Mouse (Mus musculus): ENCODE data around the gene A930018P22Rik. TPM values are rescaled to one million over a fixed set of nuclear protein-coding genes. Genes with fewer than 3 reads are reported as not detected.

A930018P22Rik gene
- polyA plus RNA-seq, 1 experiment, result not detected

- no peak overlapping the region for H3K27ac ChIP-seq (ENCODE audit: insufficient read depth, low read depth, low read length)
Observed at GRCm38 (mm10) chr2:104163418-104163817, 40.8 kb downstream of the A930018P22Rik start.

GRCm38 (mm10) chr2:104163978-104164487 lies 41.5 kb downstream of the A930018P22Rik start:
- H3K27me3 ChIP-seq (ENCODE audit: control insufficient read depth, insufficient read depth, low read length), result no peaks in the 10 kb centered on the region
- no peak overlapping the region for H3K27ac ChIP-seq (ENCODE audit: insufficient read depth, low read depth, low read length)
- 87% methylated on average over 4 of the region's 4 CpGs for WGBS
- H3K4me1 ChIP-seq (ENCODE audit: control insufficient read depth, insufficient read depth, insufficient read length, low read length), result no peaks in the 10 kb centered on the region
- no peak overlapping the region for H3K4me3 ChIP-seq (ENCODE audit: low read depth, low read length)
- H3K36me3 ChIP-seq (ENCODE audit: control insufficient read depth, insufficient read depth, low read length), result no peaks in the 10 kb centered on the region
- no peak for TF ChIP-seq CTCF (IDR thresholded peaks at IDR 0.05; ENCODE audit: extremely low read depth, insufficient read length, insufficient replicate concordance, low read depth, low read length)

More at GRCm38 (mm10) chr2:104163418-104163817, 40.8 kb downstream of the A930018P22Rik start:
- Histone ChIP-seq H3K4me3 (ENCODE audit: low read depth, low read length) (no peak overlapping the region), H3K27me3 (ENCODE audit: control insufficient read depth, insufficient read depth, low read length) (no peaks in the 10 kb centered on the region), H3K4me1 (ENCODE audit: control insufficient read depth, insufficient read depth, insufficient read length, low read length) (no peaks in the 10 kb centered on the region), H3K36me3 (ENCODE audit: control insufficient read depth, insufficient read depth, low read length) (no peaks in the 10 kb centered on the region)
- 77% methylated on average over 7 of the region's 7 CpGs for WGBS
- no peak for TF ChIP-seq CTCF (IDR thresholded peaks at IDR 0.05; ENCODE audit: extremely low read depth, insufficient read length, insufficient replicate concordance, low read depth, low read length)
- TF ChIP-seq POLR2A (IDR thresholded peaks at IDR 0.05; ENCODE audit: low read depth, low read length), result no peak

DNA sequence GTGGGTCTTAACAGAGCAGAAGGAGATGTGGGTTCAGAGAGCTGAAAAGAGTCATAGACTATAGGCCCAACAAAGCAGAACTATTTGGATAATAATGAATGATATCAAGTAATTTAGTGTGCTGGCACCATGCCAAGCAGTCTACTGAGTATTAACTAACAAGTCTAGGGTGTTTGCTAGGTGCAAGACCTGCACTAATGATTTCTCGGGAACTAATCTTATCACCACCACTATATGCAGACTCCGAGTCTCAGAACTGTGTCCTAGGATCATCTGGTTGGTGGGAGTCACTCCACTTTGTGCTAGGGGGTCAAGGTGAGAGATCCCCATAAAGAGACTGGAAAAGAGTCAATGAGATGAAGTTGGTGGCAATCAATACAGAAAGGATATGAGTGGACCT lies 43.1 kb downstream of the A930018P22Rik start:
- no peak for TF ChIP-seq CTCF (IDR thresholded peaks at IDR 0.05; ENCODE audit: extremely low read depth, insufficient read length, insufficient replicate concordance, low read depth, low read length)
- no peak for TF ChIP-seq POLR2A (IDR thresholded peaks at IDR 0.05; ENCODE audit: low read depth, low read length)
- WGBS, result 43% methylated on average over 2 of the region's 2 CpGs

DNA sequence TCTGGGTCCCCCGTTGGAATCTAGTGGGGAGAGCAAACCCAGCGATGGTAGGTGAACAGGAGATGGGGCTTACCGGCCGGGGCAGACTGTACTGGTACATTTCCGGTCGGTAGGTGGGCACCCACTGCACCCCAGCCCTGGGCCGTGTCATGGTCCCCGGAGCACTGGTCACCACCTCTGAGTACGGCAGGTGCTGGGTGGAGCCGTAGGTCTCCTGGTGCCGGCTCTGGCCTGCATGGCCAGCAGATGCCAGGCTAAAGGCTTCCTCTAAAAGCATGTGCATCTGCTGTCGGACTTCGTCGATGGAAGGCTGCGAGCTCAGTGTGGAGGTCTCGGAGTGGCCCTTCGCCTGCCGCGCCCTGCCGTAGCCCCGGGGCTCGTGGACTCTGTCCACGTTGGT lies 45.2 kb downstream of the A930018P22Rik start:
- TF ChIP-seq CTCF (IDR thresholded peaks at IDR 0.05; ENCODE audit: extremely low read depth, insufficient read length, insufficient replicate concordance, low read depth, low read length), result no peak
- TF ChIP-seq POLR2A (IDR thresholded peaks at IDR 0.05; ENCODE audit: low read depth, low read length), result no peak
- WGBS, result 91% methylated on average over 23 of the region's 23 CpGs

More for the DNA sequence above, 43.1 kb downstream of the A930018P22Rik start:
- Histone ChIP-seq H3K27ac (ENCODE audit: insufficient read depth, low read depth, low read length) (no peak overlapping the region), H3K36me3 (ENCODE audit: control insufficient read depth, insufficient read depth, low read length) (no peaks in the 10 kb centered on the region), H3K27me3 (ENCODE audit: control insufficient read depth, insufficient read depth, low read length) (no peaks in the 10 kb centered on the region), H3K4me3 (ENCODE audit: low read depth, low read length) (no peak overlapping the region), H3K4me1 (ENCODE audit: control insufficient read depth, insufficient read depth, insufficient read length, low read length) (no peaks in the 10 kb centered on the region)

DNA sequence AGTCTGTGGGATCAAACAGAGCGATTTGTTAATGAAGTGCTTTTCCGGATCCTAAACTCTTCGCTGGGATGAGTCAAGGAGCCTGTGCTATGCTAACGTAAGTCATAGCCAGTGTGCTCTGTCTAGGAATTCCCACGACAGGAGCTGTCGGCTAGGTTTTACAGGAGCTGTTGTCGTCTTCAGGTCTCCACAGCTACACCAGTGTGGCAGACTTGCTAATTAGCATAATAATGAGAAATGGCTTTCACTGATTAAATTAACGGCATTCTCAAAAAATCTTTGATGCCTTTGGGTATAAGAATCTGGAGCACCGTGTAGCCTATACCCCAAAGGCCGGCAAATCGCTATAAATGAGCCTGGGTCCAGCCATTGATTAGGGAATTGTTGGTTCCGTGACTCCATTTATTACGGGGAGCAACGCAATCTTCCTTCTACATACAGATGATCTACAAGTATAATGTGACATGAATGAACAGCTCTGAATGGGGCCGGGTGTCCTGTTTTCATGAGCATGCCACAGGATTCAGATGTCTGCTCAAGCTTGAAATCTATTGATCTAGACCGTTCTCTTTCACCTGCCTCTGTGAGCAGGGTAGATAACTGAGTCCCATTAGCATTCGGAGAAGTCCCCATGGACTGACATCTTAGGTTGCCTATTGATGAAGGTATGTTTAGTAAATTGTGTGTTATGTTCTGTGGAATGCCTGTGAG lies 45.8 kb downstream of the A930018P22Rik start:
- 91% methylated on average over 17 of the region's 17 CpGs for WGBS
- TF ChIP-seq CTCF (IDR thresholded peaks at IDR 0.05; ENCODE audit: extremely low read depth, insufficient read length, insufficient replicate concordance, low read depth, low read length) (no peak), POLR2A (IDR thresholded peaks at IDR 0.05; ENCODE audit: low read depth, low read length) (no peak)
- H3K4me3 ChIP-seq (ENCODE audit: low read depth, low read length), result no peak overlapping the region
- H3K27ac ChIP-seq (ENCODE audit: insufficient read depth, low read depth, low read length), result no peak overlapping the region
- no peaks in the 10 kb centered on the region for H3K27me3 ChIP-seq (ENCODE audit: control insufficient read depth, insufficient read depth, low read length)
- no peaks in the 10 kb centered on the region for H3K36me3 ChIP-seq (ENCODE audit: control insufficient read depth, insufficient read depth, low read length)
- no peaks in the 10 kb centered on the region for H3K4me1 ChIP-seq (ENCODE audit: control insufficient read depth, insufficient read depth, insufficient read length, low read length)

More for the DNA sequence above, 45.2 kb downstream of the A930018P22Rik start:
- Histone ChIP-seq H3K4me1 (ENCODE audit: control insufficient read depth, insufficient read depth, insufficient read length, low read length) (no peaks in the 10 kb centered on the region), H3K27me3 (ENCODE audit: control insufficient read depth, insufficient read depth, low read length) (no peaks in the 10 kb centered on the region), H3K27ac (ENCODE audit: insufficient read depth, low read depth, low read length) (no peak overlapping the region), H3K36me3 (ENCODE audit: control insufficient read depth, insufficient read depth, low read length) (no peaks in the 10 kb centered on the region), H3K4me3 (ENCODE audit: low read depth, low read length) (no peak overlapping the region)

DNA sequence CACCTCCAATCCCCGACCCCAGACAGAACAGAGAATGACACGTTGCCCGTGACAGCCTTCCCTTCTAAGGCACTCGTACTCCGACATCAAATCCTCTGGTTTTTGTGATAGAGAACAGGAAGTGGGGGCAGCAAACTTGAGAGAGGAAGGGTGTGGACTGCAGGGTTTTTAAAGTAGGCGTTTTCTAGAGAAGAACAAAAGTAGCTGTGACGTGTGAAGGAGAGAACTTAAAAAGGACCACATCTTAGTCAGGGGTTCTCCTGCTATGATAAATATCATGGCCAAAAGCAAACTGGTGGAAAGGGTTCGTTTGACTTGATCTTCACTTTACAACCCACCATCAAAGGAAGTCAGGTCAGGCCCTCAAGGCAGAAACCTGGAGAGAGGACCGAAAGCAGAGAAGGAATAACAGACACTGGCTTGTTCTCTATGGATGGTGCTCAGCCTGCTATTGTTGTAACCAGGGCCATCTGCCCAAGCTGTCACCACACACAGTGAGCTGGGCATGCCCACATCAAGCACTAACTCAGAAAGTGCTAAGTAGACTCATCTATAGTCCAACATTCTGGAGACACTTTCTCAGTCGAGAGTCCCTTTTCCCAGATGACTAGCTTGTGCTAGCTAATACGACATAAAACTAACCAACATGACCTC lies 50.3 kb downstream of the A930018P22Rik start:
- 52% methylated on average over 11 of the region's 11 CpGs for WGBS

GRCm38 (mm10) chr2:104173431-104173830 lies 50.9 kb downstream of the A930018P22Rik start:
- Histone ChIP-seq H3K4me3 (ENCODE audit: low read depth, low read length) (no peak overlapping the region), H3K4me1 (ENCODE audit: control insufficient read depth, insufficient read depth, insufficient read length, low read length) (no peaks in the 10 kb centered on the region), H3K36me3 (ENCODE audit: control insufficient read depth, insufficient read depth, low read length) (no peaks in the 10 kb centered on the region), H3K27ac (ENCODE audit: insufficient read depth, low read depth, low read length) (no peak overlapping the region), H3K27me3 (ENCODE audit: control insufficient read depth, insufficient read depth, low read length) (no peaks in the 10 kb centered on the region)
- TF ChIP-seq CTCF (IDR thresholded peaks at IDR 0.05; ENCODE audit: extremely low read depth, insufficient read length, insufficient replicate concordance, low read depth, low read length) (no peak), POLR2A (IDR thresholded peaks at IDR 0.05; ENCODE audit: low read depth, low read length) (no peak)
- 86% methylated on average over 3 of the region's 3 CpGs for whole genome bisulfite sequencing

More for the DNA sequence above, 50.3 kb downstream of the A930018P22Rik start:
- Histone ChIP-seq H3K4me3 (ENCODE audit: low read depth, low read length) (no peak overlapping the region), H3K4me1 (ENCODE audit: control insufficient read depth, insufficient read depth, insufficient read length, low read length) (no peaks in the 10 kb centered on the region), H3K27ac (ENCODE audit: insufficient read depth, low read depth, low read length) (no peak overlapping the region), H3K27me3 (ENCODE audit: control insufficient read depth, insufficient read depth, low read length) (no peaks in the 10 kb centered on the region), H3K36me3 (ENCODE audit: control insufficient read depth, insufficient read depth, low read length) (no peaks in the 10 kb centered on the region)
- TF ChIP-seq CTCF (IDR thresholded peaks at IDR 0.05; ENCODE audit: extremely low read depth, insufficient read length, insufficient replicate concordance, low read depth, low read length), result no peak
- TF ChIP-seq POLR2A (IDR thresholded peaks at IDR 0.05; ENCODE audit: low read depth, low read length), result no peak

Other genes starting within 250 kb of the A930018P22Rik start
- 7.5 and 13.1 TPM in 2 replicates for gene Lmo2, start 164.8 kb upstream of the A930018P22Rik start, polyA plus RNA-seq (2012; rRNA removed)
- 4.6 and 6.9 TPM in 2 replicates for gene Fbxo3, start 95.0 kb upstream of the A930018P22Rik start, polyA plus RNA-seq (2012; rRNA removed)
- gene 4931422A03Rik, start 94.4 kb upstream of the A930018P22Rik start, polyA plus RNA-seq (2012; rRNA removed), result not detected in 2 replicates
- gene Gm10912, start 56.9 kb upstream of the A930018P22Rik start, polyA plus RNA-seq (2012; rRNA removed), result 0.15 TPM in 1 of 2 replicates, not detected in the other
- not detected in 2 replicates for gene Gm10799, start 54.2 kb upstream of the A930018P22Rik start, polyA plus RNA-seq (2012; rRNA removed)
- 0.38 and 0.50 TPM in 2 replicates for gene Cd59b, start 52.9 kb upstream of the A930018P22Rik start, polyA plus RNA-seq (2012; rRNA removed)
- 3.8 and 5.2 TPM in 2 replicates for gene Cd59a, start 27.0 kb upstream of the A930018P22Rik start, polyA plus RNA-seq (2012; rRNA removed)